Mouse (Mus musculus) adrenal gland, postnatal 10 days (tissue): Measurements from ENCODE around the gene Gm10719. TPM values are rescaled to one million over a fixed set of nuclear protein-coding genes. Genes with fewer than 3 reads are reported as not detected.
"Not testable (repeated sequence)": the region's sequence is repeated elsewhere in the genome, so short reads cannot be mapped to it uniquely, and the experiment has no call there.

Experiments used
- DNase-seq: peaks from one replicate; pipeline ENCODE4 v3.0.0; 2021; ENCODE audit warnings: mixed read lengths
- long read RNA-seq, 2 experiments: library from polyadenylated mRNA; stranded (forward); transcript quantifications; one replicate each; pipeline ENCODE4 v2.0.0; 2021
- total RNA-seq, 2 experiments: library from RNA; stranded (reverse); gene quantifications; 2 replicates each; pipeline ENCODE4 v1.2.3; 2021

Gene Gm10719
- 1 to 10 TPM; 1.3 to 1.7 TPM for total RNA-seq
- long read RNA-seq, experiment 1: 0 reads
- long read RNA-seq, experiment 2: 0 reads

- DNase-seq: not testable (repeated sequence)
Measured at GRCm38 (mm10) chr9:3017108-3017507, at the start of gene Gm10719. Gene Gm10719 (plus strand): TSS chr9:3017408.

- not testable (repeated sequence) for DNase-seq
Measured at GRCm38 (mm10) chr9:3000445-3000972, 16.7 kb upstream of the Gm10719 start, which contains the start of gene Gm10722. Gene Gm10722 (plus strand): TSS chr9:3000922.

DNA sequence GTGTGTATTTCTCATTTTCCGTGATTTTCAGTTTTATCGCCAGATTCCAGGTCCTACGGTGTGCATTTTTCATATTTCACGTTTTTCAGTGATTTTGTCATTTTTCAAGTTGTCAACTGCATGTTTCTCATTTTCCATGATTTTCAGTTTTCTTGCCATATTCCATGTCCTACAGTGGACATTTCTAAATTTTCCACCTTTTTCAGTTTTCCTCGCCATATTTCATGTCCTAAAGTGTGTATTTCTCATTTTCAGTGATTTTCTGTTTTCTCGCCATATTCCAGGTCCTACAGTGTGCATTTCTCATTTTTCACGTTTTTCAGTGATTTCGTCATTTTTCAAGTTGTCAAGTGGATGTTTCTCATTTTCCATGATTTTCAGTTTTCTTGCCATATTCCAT, 16.2 kb upstream of the Gm10719 start:
- DNase-seq: not testable (repeated sequence)

GRCm38 (mm10) chr9:3001948-3002659, 15.1 kb upstream of the Gm10719 start:
- DNase-seq: peak; percentile 100

DNA sequence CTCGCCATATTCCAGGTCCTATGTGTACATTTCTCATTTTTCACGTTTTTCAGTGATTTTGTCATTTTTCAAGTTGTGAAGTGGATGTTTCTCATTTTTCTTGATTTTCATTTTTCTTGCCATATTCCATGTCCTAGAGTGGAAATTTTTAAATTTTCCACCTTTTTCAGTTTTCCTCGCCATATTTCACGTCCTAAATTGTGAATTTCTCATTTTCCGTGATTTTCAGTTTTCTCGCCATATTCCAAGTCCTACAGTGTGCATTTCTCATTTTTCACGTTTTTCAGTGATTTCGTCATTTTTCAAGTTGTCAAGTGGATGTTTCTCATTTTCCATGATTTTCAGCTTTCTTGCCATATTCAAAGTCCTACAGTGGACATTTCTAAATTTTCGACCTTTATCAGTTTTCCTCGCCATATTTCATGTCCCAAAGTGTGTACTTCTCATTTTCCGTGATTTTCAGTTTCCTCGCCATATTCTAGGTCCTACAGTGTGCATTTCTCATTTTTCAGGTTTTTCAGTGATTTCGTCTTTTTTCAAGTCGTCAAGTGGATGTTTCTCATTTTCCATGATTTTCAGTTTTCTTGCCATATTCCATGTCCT, 14.3 kb upstream of the Gm10719 start, which contains the start of gene Gm11168:
Gm11168 (plus strand) TSS at position 553 of the 603 bp plus-strand sequence.
- DNase-seq: peak; percentile 12

DNA sequence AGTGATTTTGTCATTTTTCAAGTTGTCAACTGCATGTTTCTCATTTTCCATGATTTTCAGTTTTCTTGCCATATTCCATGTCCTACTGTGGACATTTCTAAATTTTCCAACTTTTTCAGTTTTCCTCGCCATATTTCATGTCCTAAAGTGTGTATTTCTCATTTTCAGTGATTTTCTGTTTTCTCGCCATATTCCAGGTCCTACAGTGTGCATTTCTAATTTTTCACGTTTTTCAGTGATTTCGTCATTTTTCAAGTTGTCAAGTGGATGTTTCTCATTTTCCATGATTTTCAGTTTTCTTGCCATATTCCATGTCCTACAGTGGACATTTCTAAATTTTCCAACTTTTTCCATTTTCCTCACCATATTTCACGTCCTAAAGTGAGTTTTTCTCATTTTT, 11.0 kb upstream of the Gm10719 start:
- not testable (repeated sequence) for DNase-seq

- not testable (repeated sequence) for DNase-seq
Measured at GRCm38 (mm10) chr9:3006636-3007035, 10.6 kb upstream of the Gm10719 start.

DNA sequence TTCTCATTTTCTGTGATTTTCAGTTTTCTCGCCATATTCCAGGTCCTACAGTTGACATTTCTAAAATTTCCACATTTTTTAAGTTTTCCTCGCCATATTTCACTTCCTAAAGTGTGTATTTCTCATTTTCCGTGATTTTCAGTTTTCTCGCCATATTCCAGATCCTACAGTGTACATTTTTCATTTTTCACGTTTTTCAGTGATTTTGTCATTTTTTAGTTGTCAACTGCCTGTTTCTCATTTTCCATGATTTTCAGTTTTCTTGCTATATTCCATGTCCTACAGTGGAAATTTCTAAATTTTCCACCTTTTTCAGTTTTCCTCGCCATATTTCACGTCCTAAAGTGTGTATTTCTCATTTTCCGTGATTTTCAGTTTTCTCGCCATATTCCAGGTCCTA, 9.9 kb upstream of the Gm10719 start:
- DNase-seq: not testable (repeated sequence)

DNA sequence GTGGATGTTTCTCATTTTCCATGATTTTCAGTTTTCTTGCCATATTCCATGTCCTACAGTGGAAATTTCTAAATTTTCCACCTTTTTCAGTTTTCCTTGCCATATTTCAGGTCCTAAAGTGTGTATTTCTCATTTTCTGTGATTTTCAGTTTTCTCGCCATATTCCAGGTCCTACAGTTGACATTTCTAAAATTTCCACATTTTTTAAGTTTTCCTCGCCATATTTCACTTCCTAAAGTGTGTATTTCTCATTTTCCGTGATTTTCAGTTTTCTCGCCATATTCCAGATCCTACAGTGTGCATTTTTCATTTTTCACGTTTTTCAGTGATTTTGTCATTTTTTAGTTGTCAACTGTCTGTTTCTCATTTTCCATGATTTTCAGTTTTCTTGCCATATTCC, 7.9 kb upstream of the Gm10719 start:
- not testable (repeated sequence) for DNase-seq

GRCm38 (mm10) chr9:3012054-3012621, 5.1 kb upstream of the Gm10719 start:
- DNase-seq: not testable (repeated sequence)

GRCm38 (mm10) chr9:3012733-3013279, 4.4 kb upstream of the Gm10719 start, which contains the start of gene Gm10721:
Gene Gm10721 (plus strand): TSS chr9:3013140.
- not testable (repeated sequence) for DNase-seq

DNA sequence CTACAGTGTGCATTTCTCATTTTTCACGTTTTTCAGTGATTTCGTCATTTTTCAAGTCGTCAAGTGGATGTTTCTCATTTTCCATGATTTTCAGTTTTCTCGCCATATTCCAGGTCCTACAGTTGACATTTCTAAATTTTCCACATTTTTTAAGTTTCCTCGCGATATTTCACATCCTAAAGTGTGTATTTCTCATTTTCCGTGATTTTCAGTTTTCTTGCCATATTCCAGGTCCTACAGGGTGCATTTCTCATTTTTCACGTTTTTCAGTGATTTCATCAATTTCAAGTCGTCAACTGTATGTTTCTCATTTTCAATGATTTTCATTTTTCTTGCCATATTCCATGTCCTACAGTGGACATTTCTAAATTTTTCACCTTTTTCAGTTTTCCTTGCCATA, 1.9 kb upstream of the Gm10719 start, which contains the start of gene Gm10720:
Gm10720 (plus strand) TSS at position 301 of the 400 bp plus-strand sequence.
- not testable (repeated sequence) for DNase-seq

- DNase-seq: peak; percentile 7
Measured at GRCm38 (mm10) chr9:3015896-3016295, 1.3 kb upstream of the Gm10719 start.

DNA sequence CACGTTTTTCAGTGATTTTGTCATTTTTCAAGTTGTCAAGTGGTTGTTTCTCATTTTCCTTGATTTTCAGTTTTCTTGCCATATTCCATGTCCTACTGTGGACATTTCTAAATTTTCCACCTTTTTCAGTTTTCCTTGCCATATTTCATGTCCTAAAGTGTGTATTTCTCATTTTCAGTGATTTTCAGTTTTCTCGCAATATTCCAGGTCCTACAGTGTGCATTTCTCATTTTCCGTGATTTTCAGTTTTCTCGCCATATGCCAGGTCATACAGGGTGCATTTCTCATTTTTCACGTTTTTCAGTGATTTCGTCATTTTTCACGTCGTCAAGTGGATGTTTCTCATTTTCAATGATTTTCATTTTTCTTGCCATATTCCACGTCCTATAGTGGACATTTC, 1.7 kb downstream of the Gm10719 start:
- DNase-seq: peak; percentile 100

GRCm38 (mm10) chr9:3019835-3020727, 2.9 kb downstream of the Gm10719 start:
- DNase-seq: peak; percentile 85

DNA sequence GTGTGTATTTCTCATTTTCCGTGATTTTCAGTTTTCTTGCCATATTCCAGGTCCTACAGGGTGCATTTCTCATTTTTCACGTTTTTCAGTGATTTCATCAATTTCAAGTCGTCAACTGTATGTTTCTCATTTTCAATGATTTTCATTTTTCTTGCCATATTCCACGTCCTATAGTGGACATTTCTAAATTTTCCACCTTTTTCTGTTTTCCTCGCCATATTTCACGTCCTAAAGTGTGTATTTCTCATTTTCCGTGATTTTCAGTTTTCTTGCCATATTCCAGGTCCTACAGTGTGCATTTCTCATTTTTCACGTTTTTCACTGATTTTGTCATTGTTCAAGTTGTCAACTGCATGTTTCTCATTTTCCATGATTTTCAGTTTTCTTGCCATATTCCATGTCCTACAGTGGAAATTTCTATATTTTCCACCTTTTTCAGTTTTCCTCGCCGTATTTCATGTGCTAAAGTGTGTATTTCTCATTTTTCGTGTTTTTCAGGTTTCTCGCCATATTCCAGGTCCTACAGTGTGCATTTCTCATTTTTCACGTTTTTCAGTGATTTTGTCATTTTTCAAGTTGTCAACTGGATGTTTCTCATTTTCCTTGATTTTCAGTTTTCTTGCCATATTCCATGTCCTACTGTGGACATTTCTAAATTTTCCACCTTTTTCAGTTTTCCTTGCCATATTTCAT, 5.3 kb downstream of the Gm10719 start:
- not testable (repeated sequence) for DNase-seq

- DNase-seq: peak; percentile 10
Measured at GRCm38 (mm10) chr9:3023312-3023984, 6.2 kb downstream of the Gm10719 start, which contains the start of gene Gm10718. Gene Gm10718 (plus strand): TSS chr9:3023547.

DNA sequence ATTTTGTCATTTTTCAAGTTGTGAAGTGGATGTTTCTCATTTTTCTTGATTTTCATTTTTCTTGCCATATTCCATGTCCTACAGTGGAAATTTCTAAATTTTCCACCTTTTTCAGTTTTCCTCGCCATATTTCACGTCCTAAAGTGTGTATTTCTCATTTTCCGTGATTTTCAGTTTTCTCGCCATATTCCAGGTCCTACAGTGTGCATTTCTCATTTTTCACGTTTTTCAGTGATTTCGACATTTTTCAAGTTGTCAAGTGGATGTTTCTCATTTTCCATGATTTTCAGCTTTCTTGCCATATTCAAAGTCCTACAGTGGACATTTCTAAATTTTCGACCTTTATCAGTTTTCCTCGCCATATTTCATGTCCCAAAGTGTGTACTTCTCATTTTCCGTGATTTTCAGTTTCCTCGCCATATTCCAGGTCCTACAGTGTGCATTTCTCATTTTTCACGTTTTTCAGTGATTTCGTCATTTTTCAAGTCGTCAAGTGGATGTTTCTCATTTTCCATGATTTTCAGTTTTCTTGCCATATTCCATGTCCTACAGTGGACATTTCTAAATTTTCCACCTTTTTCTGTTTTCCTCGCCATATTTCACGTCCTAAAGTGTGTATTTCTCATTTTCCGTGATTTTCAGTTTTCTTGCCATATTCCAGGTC, 6.9 kb downstream of the Gm10719 start:
- DNase-seq: not testable (repeated sequence)

GRCm38 (mm10) chr9:3024912-3025467, 7.8 kb downstream of the Gm10719 start, which contains the start of gene Gm10717:
Gene Gm10717 (plus strand): TSS chr9:3025417.
- not testable (repeated sequence) for DNase-seq
